Mouse (Mus musculus) lung, postnatal 10 days (tissue): ENCODE results near the gene Msx3.

Experiments
- DNase-seq: peaks from one replicate; pipeline ENCODE4 v3.0.0; 2021

Gene Msx3

GRCm38 (mm10) chr7:140048361-140049114 lies at the start of gene Msx3:
TSS of gene Msx3 (minus strand) at chr7:140049089.
- DNase-seq: no peak

GRCm38 (mm10) chr7:140098466-140098865 lies 49.6 kb upstream of the Msx3 start:
- no peak for DNase-seq

GRCm38 (mm10) chr7:140096055-140096454 lies 47.2 kb upstream of the Msx3 start:
- no peak for DNase-seq

- DNase-seq: no peak
These were observed 46.7 kb upstream of the Msx3 start for GRCm38 (mm10) chr7:140095556-140095955.

GRCm38 (mm10) chr7:140094954-140095353 lies 46.1 kb upstream of the Msx3 start:
- DNase-seq: no peak

- no peak for DNase-seq
These were observed 44.1 kb upstream of the Msx3 start, which contains the start of gene Prap1 for GRCm38 (mm10) chr7:140092924-140093528. TSS of gene Prap1 (plus strand) at chr7:140093395.

- DNase-seq: no peak
These were observed 41.7 kb upstream of the Msx3 start for GRCm38 (mm10) chr7:140090601-140091000.

GRCm38 (mm10) chr7:140082242-140082678 lies 33.4 kb upstream of the Msx3 start, which contains the start of gene Caly:
TSS of gene Caly (minus strand) at chr7:140082548.
- peak; percentile 45 for DNase-seq

- no peak for DNase-seq
These were observed 32.7 kb upstream of the Msx3 start for GRCm38 (mm10) chr7:140081408-140082241.

GRCm38 (mm10) chr7:140080503-140081156 lies 31.7 kb upstream of the Msx3 start:
- DNase-seq: peak; percentile 81

- DNase-seq: peak; percentile 71
These were observed 29.8 kb upstream of the Msx3 start for GRCm38 (mm10) chr7:140078711-140079110.

- DNase-seq: no peak
These were observed 28.8 kb upstream of the Msx3 start for GRCm38 (mm10) chr7:140077698-140078097.

GRCm38 (mm10) chr7:140070042-140070711 lies 21.3 kb upstream of the Msx3 start:
- peak; percentile 30 for DNase-seq

GRCm38 (mm10) chr7:140067397-140067796 lies 18.5 kb upstream of the Msx3 start:
- no peak for DNase-seq

GRCm38 (mm10) chr7:140063092-140063491 lies 14.2 kb upstream of the Msx3 start:
- DNase-seq: peak; percentile 73

GRCm38 (mm10) chr7:140062307-140062706 lies 13.4 kb upstream of the Msx3 start:
- peak; percentile 48 for DNase-seq

GRCm38 (mm10) chr7:140061832-140062130 lies 12.9 kb upstream of the Msx3 start:
- DNase-seq: no peak

GRCm38 (mm10) chr7:140060936-140061831 lies 12.3 kb upstream of the Msx3 start:
- DNase-seq: peak; percentile 45

GRCm38 (mm10) chr7:140059601-140060000 lies 10.7 kb upstream of the Msx3 start:
- DNase-seq: no peak

- DNase-seq: no peak
These were observed 9.6 kb upstream of the Msx3 start for GRCm38 (mm10) chr7:140058528-140058927.
